Mouse (Mus musculus): ENCODE results near the gene Sub1.

The Sub1 gene

DNA sequence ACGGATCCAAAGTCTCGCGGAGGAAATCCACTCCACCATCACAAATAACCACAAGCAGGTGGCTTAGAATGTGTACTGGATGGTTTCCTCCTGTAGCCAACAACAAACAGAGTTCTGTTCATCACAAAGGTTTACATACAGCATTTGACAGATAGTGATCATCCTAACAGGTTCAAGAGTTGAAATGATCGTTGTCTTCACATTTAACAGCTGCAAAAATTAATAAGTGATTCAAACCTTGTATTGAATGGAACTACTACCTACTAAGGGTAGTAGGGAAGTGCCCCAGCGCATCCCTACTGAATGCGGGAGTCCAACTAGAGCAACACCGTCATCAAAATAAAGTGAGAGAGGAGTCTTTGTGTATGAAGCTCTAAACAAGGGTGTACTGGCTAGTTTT is at the start of gene Sub1:
Gene Sub1, minus strand, starts transcription at position 101 of the 400 bp plus-strand sequence.
- no peak for DNase-seq

DNA sequence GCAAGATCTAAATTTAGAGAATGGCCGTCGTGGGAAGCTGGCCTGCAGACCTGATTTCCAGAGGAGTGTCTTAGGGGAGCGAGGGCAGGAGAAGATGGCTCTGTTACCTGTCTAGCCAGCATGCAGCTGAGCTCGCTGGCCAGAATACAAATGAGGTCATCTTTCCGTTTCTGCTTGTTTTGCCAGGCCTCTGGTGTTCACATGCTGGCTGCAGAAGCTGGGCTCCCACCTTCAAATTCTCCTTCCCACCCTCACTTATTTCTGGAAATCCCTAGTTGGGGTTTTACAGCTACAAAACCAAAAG is 43.6 kb upstream of the Sub1 start:
- DNase-seq, result no peak

DNA sequence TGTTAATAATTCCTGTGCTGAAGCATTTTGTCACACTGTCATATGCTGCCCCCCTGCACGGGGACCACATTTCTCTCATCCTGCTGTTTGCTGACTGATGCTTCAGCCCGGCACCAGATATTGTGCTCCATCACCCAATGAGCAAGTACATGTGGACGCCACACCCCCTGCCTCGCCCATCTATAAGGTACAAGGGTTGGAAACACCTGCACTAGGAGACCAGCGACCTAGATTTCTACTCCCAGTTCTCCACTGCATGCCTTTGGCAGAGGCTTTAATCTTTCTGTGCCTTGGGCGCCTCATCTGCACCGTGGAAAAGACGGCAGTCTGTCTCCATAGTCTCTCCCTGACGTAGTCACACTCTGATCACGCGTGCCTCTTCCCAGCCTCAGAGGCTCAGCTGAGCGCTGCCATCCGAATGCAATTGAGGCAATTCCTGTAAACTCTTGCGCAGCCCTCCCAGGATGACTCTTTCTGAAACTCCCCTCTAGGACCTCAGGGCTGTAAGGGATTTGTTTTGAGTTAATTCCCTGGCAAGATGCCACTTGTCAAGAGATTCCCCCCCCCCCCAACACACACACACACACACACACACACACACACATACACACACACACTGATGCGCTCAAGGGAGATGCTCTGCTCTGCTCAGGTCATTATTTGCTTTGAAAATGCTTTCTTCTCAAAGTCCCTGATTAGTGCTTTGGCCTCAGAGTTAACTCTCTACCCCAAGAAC is 43.1 kb upstream of the Sub1 start:
- no peak for DNase-seq

DNA sequence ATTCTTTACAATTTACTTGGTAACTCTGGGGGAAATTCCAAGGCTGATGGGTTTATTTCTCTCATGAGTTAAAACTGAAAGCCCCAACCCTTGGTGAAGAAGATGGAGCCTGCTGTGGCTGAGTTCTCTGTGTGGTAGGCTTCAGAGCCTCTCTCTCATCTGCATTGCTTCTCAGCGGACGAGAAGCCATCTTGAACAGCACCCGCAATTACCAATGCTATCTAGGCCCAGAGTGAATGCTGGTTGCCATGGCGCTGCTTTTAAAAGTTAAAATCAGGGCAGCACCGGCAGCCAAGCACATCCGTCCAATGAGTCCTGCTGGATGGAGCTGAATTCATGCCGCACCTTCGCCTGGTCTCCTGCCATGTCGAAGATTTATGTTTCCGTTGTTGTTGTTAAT is 42.5 kb upstream of the Sub1 start:
- no peak for DNase-seq

DNA sequence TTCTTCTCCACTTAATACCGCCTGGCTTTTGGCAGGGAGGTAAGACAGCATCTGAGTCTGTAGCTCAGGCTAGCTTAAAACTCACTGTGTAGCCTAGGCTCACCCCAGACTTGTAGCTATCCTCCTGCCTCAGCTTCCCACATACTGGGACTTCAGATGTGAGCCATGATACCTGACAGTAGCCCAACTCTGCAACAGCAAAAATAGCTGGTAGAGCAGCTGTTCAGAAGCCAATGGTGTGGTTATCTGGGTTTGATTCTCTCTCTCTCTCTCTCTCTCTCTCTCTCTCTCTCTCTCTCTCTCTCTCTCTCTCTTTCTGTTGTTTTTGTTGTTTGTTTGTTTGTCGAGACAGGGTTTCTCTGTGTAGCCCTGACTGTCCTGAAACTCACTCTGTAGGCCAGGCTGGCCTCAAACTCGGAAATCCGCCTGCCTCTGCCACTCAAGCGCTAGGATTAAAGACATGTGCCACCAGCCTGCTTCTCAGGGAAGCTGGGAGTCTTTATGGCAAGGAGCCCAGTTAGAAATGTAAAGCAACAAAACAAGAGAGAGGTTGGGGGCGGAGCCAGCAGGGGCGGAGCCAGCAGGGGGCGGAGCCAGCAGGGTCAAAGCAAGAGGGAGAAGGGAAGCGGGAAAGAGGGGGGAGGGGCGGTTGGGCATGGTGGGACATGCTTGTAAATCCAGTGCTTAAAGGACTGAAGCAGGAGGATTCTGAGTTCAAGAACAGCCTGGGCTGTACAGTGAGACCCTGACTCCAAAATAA is 41.3 kb upstream of the Sub1 start:
- no peak for DNase-seq

DNA sequence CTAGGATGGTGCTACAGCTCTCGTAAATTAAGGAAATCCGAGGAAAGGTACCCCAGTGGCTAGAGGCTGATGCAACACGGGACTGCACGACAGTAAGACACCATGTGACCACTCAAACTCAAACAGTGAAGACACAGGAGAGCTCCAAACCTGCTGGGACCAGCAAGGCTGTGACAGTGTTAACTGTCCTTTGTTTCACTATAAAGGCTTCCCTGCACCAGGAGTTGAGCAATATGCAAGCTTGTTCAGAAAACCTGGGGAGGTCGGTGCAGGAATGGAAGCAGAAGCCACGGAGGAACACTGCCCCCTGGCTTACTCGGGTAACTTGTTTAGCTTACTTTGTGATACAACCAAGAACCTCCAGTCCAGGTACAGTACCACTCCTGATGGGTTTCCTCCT is 40.4 kb upstream of the Sub1 start:
- peak; percentile 33 to 52 for DNase-seq

DNA sequence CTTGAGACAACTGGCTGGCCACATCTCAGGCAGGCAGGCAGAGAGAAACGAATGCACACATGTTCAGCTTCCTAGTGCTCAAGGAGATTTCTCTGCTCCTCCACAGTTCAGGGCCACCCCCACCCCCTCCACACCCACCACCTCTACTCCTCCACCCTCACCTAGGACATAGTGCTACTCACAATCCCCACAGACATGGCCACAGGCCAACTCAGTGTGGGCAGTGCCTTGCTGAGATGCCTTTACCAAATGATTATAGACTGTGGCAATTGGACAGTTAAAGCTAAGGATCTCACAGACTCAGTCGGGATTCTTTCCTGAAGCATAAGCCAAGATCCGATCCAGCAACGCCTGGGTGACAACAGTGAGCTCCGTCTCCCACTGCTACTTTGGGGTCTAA is 39.9 kb upstream of the Sub1 start:
- DNase-seq, result no peak

DNA sequence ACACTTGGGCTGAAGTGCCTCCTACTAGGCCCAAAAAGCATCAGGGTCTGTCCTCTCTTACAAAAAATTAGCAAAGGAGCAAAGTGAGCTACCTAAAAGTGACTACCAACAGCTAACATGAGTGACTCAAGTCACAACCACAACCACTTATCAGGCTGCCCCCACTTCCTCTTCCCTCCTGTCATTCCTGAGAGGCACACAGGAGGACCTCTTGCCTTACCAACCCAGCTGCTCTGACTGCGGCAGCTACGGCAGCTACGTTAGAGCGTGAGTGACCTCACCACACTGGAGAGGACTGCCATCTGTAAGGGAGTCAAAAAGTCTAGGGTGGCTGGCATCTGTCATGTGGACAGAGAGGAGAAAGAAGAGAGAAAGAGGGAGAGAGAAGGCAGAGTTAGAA is 37.5 kb upstream of the Sub1 start:
- DNase-seq, result no peak

DNA sequence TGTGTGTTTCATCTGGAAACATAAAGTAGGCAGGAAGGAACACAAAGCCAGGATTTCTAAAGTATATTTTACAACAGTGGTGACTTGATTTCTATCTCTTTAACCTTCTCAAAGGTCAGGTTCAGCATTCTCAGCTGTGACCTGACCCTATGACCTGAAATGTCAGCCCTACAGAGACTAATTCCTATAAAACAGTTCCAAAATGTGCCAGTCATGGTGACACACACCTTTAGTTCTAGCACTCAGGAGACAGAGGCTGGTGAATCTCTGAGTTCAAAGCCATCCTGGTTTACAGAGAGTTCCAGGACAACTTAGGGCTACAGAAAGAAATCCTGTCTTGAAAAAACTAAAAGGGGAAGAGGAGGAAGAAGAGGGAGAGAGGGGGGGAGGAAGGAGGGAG is 36.4 kb upstream of the Sub1 start:
- no peak for DNase-seq

DNA sequence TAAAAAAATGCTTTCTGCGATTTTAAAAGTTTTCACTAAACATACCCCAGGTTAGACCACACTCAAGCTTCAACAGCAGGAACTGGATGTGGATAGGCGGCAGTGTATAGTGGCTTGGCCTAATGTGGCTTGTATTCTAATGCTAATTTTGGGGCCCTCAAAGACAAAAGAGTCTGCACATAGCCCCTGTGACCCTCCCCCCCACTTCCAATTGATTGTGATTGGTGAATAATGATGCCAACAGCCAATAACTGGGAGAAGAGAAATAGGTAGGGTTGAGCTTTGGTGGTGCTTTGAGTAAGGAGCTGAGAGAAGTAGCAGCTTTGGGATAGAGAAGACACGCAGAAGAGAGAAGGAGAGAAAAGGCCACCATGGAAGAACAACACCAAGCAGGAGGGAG is 35.7 kb upstream of the Sub1 start:
- DNase-seq, result no peak

DNA sequence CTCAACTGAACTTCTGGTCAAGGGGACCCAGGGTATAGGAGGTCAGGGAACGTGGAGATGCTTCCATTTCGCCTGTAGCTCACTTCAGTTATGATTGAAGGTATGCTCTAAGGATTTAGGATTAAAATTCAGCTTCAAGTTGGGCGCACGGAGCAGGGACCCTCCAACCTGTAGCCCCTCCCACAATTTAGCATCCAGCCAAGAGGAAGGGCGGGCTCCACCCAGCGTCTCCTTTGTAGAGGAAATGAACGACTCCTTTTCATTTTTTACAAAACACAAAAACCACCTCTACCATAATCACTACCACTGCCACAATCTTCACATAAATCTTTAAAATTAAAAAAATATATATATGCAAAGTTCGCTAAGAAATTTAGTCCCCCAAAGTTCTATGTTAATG is 35.1 kb upstream of the Sub1 start:
- DNase-seq, result no peak

DNA sequence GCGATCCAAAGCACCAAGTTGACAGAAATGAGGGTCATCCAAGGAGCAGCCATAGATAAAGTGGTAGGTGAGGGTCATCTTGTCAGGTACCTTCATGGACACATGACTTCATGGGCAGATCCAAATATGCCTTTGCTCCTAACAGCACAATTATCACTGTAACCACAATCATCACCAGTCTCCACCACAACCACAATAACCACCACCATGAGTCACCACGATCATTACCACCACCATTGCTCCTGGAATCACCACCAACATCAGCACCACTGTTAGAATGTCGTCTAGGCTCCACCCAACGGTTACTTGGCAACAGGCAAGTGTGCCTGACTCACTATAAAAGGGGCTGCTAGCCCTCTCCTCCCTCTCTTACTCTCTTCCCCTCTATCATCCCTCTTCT is 33.4 kb upstream of the Sub1 start:
- DNase-seq, result no peak

DNA sequence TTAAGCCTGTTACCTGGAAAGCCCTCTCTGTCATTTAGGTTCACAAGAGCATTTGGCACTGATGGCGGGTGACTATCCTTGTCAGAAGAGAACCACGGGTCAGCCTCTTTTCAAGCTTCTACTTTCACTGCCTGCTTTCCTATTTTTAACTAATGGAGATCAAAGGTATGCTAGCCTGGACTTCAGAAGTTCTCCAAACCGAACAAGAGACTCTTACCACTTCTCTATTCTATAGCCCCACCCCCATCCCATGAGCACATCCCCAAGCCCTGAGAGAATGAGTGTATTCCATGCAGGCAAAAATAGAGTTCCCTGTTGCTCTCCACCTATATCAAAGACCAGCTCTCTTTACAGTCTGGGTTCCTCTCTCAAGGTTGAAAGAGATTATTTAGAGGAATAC is 31.0 kb upstream of the Sub1 start:
- no peak for DNase-seq

DNA sequence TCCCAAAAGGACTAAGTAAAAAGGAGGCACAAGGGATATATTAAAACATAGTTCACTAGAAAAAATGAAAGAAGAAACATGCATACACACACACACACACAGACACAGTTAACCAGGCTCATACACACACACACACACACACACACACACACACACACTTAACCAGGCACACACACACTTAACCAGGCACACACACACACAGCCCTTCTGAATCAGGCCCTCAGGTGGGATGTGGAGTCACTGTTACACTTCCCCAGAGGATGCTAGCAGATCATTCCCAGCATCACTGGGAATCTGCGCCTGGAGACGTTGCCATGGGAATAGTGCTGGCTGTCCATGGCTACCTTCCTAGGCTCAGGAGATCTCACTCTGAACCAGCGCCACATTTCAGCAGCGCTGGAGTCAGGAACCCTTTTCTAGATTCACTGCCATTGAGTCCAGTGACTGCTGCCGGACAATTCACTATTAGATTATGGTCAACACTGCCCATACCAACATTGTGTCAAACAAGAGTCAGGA is 30.2 kb upstream of the Sub1 start:
- no peak for DNase-seq

DNA sequence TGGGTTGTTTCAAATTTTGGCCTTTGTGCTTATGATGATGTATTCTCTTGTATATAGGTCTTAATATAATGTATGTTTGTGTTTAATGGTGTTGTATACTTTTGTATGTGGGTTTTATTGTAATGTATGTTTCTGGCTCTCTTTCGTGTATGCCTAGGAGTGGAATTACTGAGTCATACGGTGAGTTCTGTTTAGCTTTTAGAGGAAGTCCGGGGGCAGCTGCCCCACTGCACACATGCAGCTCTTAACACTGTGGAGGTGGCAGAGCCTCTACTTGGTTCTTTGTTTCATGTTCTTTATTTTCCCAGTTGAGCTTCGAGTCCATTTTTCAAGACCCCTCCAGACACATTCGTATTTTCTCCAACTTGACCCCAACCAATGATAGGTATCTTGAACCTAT is 29.2 kb upstream of the Sub1 start:
- no peak for DNase-seq

DNA sequence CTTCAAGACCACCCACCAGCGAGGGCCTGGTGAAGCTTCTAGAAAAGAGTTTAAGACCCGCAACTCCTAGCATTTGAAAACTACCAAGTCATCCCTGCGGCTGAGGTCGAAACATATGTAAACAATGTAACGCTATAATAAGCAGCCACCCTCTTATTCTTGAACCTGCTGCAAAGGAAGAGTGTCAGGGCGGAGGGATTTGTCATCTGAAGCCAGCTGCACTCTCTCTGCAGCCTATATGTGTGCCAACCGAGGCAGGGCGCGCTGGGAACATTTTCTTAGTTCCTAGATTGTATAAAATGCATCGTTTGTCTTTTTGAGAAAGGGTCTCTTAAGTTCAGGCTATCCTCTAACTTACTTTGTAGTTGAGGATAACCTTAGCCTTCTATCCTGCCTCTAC is 28.6 kb upstream of the Sub1 start:
- no peak for DNase-seq

DNA sequence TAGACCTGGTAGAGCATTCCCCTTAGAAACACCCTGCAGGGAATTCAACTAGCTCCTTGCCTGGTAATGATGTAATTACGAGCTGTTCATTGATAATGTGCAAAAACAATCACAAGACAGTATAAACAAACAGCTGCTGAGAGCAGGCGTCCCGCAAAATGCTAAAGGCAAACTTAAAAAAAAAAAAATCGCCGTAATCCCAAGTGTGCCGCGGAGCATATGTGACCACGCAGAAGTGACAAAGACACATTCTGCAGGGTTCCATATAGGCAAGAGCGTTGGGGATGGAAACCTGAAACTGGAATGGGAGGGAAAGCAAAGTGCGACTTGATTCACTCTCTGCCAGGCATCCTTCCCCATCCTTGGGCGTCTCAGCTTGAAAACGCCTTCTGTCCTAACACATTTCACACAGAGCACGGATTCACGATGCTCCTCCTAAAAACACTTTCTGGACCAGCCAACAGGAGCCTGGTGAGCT is 28.0 kb upstream of the Sub1 start:
- no peak for DNase-seq

DNA sequence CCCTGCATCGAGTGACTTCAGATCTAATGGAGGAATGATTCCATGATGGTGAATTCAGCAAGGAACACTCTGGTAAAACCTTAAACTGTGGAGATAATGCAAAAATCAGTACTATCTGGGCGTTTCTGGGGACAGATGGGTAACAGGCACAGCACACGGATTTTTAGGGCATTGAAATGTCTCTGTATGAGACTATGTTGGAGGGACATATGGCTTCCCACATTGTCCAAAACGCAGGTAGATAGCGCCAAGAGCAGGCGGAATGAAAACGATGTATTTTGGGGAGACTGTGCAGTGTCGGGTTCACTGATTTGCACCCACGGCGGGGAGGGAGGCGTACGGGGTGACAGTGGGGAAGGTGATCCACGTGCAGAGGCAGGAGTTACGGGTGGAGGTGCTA is 22.7 kb upstream of the Sub1 start:
- no peak for DNase-seq

DNA sequence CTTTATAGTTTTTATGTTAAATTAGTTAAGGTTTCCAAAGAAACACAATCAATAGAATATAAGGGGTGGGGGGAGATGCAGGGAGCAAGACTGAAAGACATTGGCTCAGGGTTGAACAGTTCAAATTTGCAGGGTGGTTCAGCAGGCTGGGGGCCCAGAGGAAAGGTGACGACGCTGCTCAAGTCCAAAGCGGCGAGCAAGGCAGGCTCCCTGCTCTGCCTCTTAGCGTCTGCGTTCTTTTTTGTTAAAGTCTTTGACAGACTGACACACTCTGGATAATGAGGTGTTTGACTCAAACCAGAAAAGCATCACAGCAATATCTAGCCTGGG is 21.6 kb upstream of the Sub1 start:
- no peak for DNase-seq

DNA sequence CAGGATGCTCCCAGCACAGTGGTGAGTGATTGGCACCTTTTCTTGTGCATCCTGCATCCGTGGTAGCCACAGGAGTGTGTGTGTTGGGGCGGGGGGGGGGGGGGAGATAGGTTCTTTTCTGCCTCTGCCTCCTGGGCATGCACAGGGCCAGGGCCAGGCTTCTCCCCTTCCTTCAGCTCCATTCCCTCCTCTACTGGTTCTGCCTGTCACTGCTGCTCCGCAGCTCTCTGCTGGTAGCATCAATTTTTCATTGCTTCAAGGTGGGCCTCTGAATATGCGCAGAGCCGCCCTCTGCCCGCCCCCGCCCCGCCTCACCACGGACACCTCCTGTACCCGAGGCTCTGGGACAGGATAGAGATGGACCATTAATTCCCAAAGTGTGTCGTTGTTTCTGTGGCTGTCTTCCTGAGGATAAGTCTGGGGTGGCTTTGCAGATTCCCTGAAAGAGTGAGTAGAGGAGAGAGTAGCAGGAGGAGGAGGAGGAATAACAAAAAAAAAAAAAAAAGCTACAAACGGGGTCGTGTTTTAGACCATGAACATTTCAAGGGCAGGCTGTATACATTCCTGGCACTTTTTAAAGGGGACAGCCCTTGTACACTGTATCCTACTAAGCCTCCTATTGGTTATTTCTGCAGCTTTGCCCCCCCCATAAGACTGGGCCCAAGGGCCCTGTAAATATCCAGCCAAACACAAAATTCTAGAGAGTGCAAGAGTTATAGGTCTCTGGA is 21.1 kb upstream of the Sub1 start:
- no peak for DNase-seq

DNA sequence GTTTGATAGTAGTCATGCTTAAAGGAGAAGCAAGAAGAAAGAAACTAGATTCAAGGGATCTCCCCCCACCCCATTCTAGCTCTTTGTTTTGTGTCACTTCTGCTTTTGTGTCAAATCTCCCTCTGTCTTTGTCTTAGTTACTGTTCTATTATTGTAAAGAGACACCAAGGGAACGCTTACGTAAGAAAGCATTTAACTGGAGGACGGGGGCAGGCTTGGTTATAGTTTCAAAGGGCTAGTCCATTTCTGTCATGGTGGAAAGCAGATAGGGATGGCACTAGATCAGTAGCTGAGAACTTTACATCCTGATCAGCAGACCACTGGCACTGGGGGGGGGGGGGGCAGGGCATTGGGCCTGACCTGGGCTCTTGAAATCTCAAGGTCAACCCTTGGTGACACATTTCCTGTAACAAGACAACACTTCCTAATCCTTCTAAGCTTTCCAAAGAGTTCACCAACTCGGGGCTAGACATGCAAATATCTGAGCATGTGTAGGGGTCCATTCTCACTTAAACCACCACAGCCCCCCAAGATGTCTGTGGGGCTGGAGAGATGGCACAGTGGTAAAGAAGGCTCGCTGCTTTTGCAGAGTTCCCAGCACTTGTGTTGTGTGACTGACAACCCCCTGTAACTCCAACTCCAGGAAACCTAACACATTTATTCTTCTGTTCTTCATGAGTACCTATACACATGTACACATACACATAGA is 17.6 kb upstream of the Sub1 start:
- DNase-seq, result no peak

DNA sequence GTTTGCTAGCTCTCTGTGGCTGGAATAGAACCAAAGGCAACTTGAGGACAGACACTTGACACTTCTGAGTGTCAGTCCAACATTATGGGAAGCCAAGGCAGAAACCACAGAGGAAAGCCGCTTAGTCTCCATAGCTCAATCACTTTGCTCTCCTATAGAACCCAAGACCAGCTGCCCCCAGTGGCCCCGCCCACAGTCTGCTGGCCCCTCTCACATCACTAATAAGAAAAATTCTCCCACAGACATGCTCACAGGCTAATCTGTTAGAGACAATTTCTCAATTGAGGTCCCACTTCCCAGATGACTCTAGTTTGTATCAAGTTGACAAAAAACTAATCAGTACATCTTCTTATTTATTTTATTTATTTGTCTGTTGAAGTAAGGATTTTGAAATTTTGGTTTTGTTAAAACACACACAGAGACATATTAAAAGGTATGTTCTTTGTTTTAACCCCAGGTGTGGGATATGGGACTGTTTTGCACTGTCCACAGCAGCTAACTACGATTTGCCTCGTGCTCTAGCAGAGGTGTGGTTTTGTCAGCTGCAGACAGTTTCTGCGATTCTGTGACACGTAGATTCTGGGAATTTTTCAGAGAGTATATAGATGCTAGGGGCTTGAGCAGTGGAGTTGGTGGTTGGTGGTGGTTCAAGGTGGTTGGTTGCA is 16.9 kb upstream of the Sub1 start:
- no peak for DNase-seq

DNA sequence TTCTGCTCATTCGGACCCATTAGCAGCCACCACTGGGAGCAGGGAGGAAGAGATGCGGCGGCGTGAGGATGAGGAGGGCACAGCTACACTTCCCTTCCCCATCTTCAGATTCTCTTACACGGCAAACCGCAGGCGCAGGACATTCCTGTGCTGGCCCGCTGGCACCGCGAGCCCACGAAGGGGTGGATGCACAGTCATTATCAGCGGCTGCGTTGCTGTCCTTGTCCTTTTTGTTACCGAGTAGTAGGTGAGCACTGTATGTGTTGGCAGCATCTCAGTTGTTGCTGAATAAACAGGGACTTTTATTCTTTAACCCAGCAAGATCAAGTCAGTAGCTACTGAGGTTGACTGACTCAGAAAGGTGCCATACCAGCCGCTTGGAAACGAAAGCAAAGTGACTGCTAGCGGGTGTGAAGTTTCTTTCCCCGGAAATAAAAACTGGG is 13.8 kb upstream of the Sub1 start:
- peak in 1 of 2 experiments; percentile 14 for DNase-seq
